Mouse (Mus musculus): ENCODE measurements around the gene Cisd3.
A peak's percentile ranks its signal among the peaks of the same experiment; 100 is the strongest.
"Not testable (repeated sequence)": the region's sequence is repeated elsewhere in the genome, so short reads cannot be mapped to it uniquely, and the experiment has no call there.

The Cisd3 gene

GRCm38 (mm10) chr11:97685613-97686321 is at the start of gene Cisd3:
Cisd3 (plus strand) TSS chr11:97685826.
- DNase-seq (ENCODE audit: extremely low read depth, insufficient read length, low spot score): peak; percentile 97

GRCm38 (mm10) chr11:97641668-97642067 is 44.0 kb upstream of the Cisd3 start:
- DNase-seq (ENCODE audit: extremely low read depth, insufficient read length, low spot score): no peak

- DNase-seq (ENCODE audit: extremely low read depth, insufficient read length, low spot score): no peak
Measured at GRCm38 (mm10) chr11:97642746-97643145, 42.9 kb upstream of the Cisd3 start.

GRCm38 (mm10) chr11:97643380-97644055 is 42.1 kb upstream of the Cisd3 start:
- DNase-seq (ENCODE audit: extremely low read depth, insufficient read length, low spot score): no peak

- DNase-seq (ENCODE audit: extremely low read depth, insufficient read length, low spot score): no peak
Measured at GRCm38 (mm10) chr11:97644834-97645233, 40.8 kb upstream of the Cisd3 start.

- DNase-seq (ENCODE audit: extremely low read depth, insufficient read length, low spot score): not testable (repeated sequence)
Measured at GRCm38 (mm10) chr11:97648541-97648940, 37.1 kb upstream of the Cisd3 start.

- DNase-seq (ENCODE audit: extremely low read depth, insufficient read length, low spot score): peak; percentile 36
Measured at GRCm38 (mm10) chr11:97650341-97650740, 35.3 kb upstream of the Cisd3 start.

GRCm38 (mm10) chr11:97653376-97653775 is 32.2 kb upstream of the Cisd3 start:
- not testable (repeated sequence) for DNase-seq (ENCODE audit: extremely low read depth, insufficient read length, low spot score)

GRCm38 (mm10) chr11:97654210-97654609 is 31.4 kb upstream of the Cisd3 start:
- no peak for DNase-seq (ENCODE audit: extremely low read depth, insufficient read length, low spot score)

GRCm38 (mm10) chr11:97656269-97656971 is 29.2 kb upstream of the Cisd3 start:
- DNase-seq (ENCODE audit: extremely low read depth, insufficient read length, low spot score): no peak

GRCm38 (mm10) chr11:97657184-97657945 is 28.3 kb upstream of the Cisd3 start:
- DNase-seq (ENCODE audit: extremely low read depth, insufficient read length, low spot score): no peak

- DNase-seq (ENCODE audit: extremely low read depth, insufficient read length, low spot score): not testable (repeated sequence)
Measured at GRCm38 (mm10) chr11:97657967-97658366, 27.7 kb upstream of the Cisd3 start.

- DNase-seq (ENCODE audit: extremely low read depth, insufficient read length, low spot score): no peak
Measured at GRCm38 (mm10) chr11:97658751-97659266, 26.8 kb upstream of the Cisd3 start.

- no peak for DNase-seq (ENCODE audit: extremely low read depth, insufficient read length, low spot score)
Measured at GRCm38 (mm10) chr11:97659267-97659989, 26.2 kb upstream of the Cisd3 start.

- peak; percentile 84 for DNase-seq (ENCODE audit: extremely low read depth, insufficient read length, low spot score)
Measured at GRCm38 (mm10) chr11:97659990-97660714, 25.5 kb upstream of the Cisd3 start.

- no peak for DNase-seq (ENCODE audit: extremely low read depth, insufficient read length, low spot score)
Measured at GRCm38 (mm10) chr11:97660734-97661647, 24.6 kb upstream of the Cisd3 start.

GRCm38 (mm10) chr11:97661648-97662133 is 23.9 kb upstream of the Cisd3 start:
- DNase-seq (ENCODE audit: extremely low read depth, insufficient read length, low spot score): no peak
